Mouse (Mus musculus) kidney, embryonic 14.5 days (tissue): Measurements from ENCODE around the gene Ankfy1. TPM values are rescaled to one million over a fixed set of nuclear protein-coding genes. Genes with fewer than 3 reads are reported as not detected.

Source experiments
- ATAC-seq: fragments of 200-750 bp; cut with Nextera tagmentation; 2 replicates; pipeline ENCODE4 v1.8.0; 2017; ENCODE audit warnings: moderate number of reproducible peaks, mild to moderate bottlenecking, moderate TSS enrichment, moderate library complexity; ENCODE audit not compliant: low FRiP score, low TSS enrichment
- H3K27ac ChIP-seq: fragments of 300-500 bp; sonication (generic); 2 replicates; pipeline ENCODE4 v1.5.1; 2014; ENCODE audit warnings: low read depth, mild to moderate bottlenecking, low read length, moderate library complexity, mixed read lengths
- H3K27me3 ChIP-seq: fragments of 300-500 bp; sonication (generic); 2 replicates; pipeline ENCODE4 v1.6.1; 2014; ENCODE audit warnings: mild to moderate bottlenecking, low read length; ENCODE audit not compliant: control insufficient read depth, insufficient read depth
- H3K36me3 ChIP-seq: fragments of 300-500 bp; sonication (generic); 2 replicates; pipeline ENCODE4 v1.6.1; 2014; ENCODE audit warnings: low read length, mixed read lengths; ENCODE audit not compliant: control insufficient read depth, insufficient read depth
- H3K4me1 ChIP-seq: fragments of 300-500 bp; sonication (generic); 2 replicates; pipeline ENCODE4 v1.6.1; 2014; ENCODE audit warnings: low read length, mixed read lengths; ENCODE audit not compliant: control insufficient read depth, insufficient read depth
- H3K4me2 ChIP-seq: fragments of 300-500 bp; sonication (generic); replicated peaks from 2 replicates; pipeline ENCODE4 v1.6.1; 2014; ENCODE audit warnings: low read depth, mild to moderate bottlenecking, low read length
- H3K4me3 ChIP-seq: fragments of 300-500 bp; sonication (generic); 2 replicates; pipeline ENCODE4 v1.5.1; 2014; ENCODE audit warnings: mild to moderate bottlenecking, low read length
- H3K9ac ChIP-seq: fragments of 300-500 bp; sonication (generic); 2 replicates; pipeline ENCODE4 v1.6.1; 2014; ENCODE audit warnings: low read depth, mild to moderate bottlenecking, low read length, moderate library complexity
- H3K9me3 ChIP-seq: fragments of 300-500 bp; sonication (generic); 2 replicates; pipeline ENCODE4 v1.6.1; 2016; ENCODE audit warnings: low read length; ENCODE audit not compliant: control insufficient read depth
- WGBS: fragments of 180-500 bp; shearing (Covaris S2); extraction: QIAGEN DNeasy Blood & Tissue Kit; methylation state at CpG from one replicate; pipeline ENCODE4 v1.1.7; 2014; 5-methylcytosine and 5-hydroxymethylcytosine counted together
- polyA plus RNA-seq: library from polyadenylated mRNA; unstranded; fragments of >200 nt; fragmentation: Nextera tagmentation; extraction: Ambion mirVana; gene quantifications from 2 replicates; pipeline ENCODE4 v1.2.1, GENCODE M21; 2014

Ankfy1 gene
- polyA plus RNA-seq, 1 experiment from 2014 or later = 35.3 TPM

GRCm38 (mm10) chr11:72792033-72792432 lies 102.2 kb downstream of the Ankfy1 start:
- Histone ChIP-seq H3K4me1 (no peaks in the 10 kb centered on the region; the same call in 1 of the 2 replicates), H3K4me2 (no peak overlapping the region), H3K36me3 (no peaks in the 10 kb centered on the region), H3K9me3 (no peaks in the 10 kb centered on the region), H3K4me3 (no peak overlapping the region), H3K27ac (no peak overlapping the region), H3K27me3 (no peaks in the 10 kb centered on the region), H3K9ac (no peak overlapping the region)
- no peak for ATAC-seq

- WGBS = 18% methylated on average over 14 of the region's 14 CpGs
- no peaks in the 10 kb centered on the region; the same call in 1 of the 2 replicates for H3K4me1 ChIP-seq
- H3K4me3 ChIP-seq = peak overlapping the region; percentile 97
- peak overlapping the region; percentile 89 for H3K4me2 ChIP-seq
- no peaks in the 10 kb centered on the region for H3K9me3 ChIP-seq
- peak overlapping the region; percentile 73 for H3K27ac ChIP-seq
- H3K36me3 ChIP-seq = no peaks in the 10 kb centered on the region
- H3K27me3 ChIP-seq = no peaks in the 10 kb centered on the region
- peak overlapping the region; percentile 93 for H3K9ac ChIP-seq
- ATAC-seq = peak; percentile 41; the same call in 1 of the 2 replicates
Observed at GRCm38 (mm10) chr11:72795149-72795454, 105.3 kb downstream of the Ankfy1 start.

GRCm38 (mm10) chr11:72795455-72796295 lies 105.9 kb downstream of the Ankfy1 start, which contains the start of the genes Cyb5d2 and Zzef1:
TSS of gene Cyb5d2 (minus strand) at chr11:72796142.
TSS of gene Zzef1 (plus strand) at chr11:72796226.
- WGBS = under 1% methylated on average over 68 of the region's 69 CpGs
- H3K4me2 ChIP-seq = peak within 1 kb of the TSS; percentile 89

DNA sequence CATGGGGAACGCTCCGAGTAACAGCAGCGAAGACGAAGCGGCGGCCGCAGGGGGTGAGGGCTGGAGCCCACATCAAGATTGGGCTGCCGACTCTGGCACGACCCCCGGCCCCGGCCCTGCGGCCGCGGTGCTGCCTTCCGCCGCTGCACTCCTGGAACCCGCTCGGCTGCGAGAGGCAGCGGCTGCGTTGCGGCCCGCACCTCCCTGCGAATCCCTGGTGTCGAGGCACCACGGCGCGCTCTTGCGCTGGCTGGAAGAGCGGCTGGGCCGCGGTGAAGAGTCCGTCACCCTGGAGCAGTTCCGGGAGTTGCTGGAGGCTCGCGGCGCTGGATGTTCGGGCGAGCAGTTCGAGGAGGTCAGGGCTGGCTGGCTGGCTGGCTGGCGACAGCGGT lies 106.5 kb downstream of the Ankfy1 start:
- ATAC-seq = no peak
- Histone ChIP-seq H3K4me1 (no peaks in the 10 kb centered on the region; the same call in 1 of the 2 replicates), H3K9ac (peak overlapping the region; percentile 93), H3K27ac (0 out of 2 replicates have a peak overlapping the region, but pooled peaks have one; percentile 24), H3K36me3 (no peaks in the 10 kb centered on the region), H3K4me3 (peak overlapping the region; percentile 97), H3K9me3 (no peaks in the 10 kb centered on the region), H3K4me2 (peak overlapping the region; percentile 86), H3K27me3 (no peaks in the 10 kb centered on the region)
- under 1% methylated on average over 32 of the region's 42 CpGs for WGBS

More at GRCm38 (mm10) chr11:72795455-72796295, 105.9 kb downstream of the Ankfy1 start, which contains the start of the genes Cyb5d2 and Zzef1:
- no peaks in the 10 kb centered on the region; the same call in 1 of the 2 replicates for H3K4me1 ChIP-seq
- H3K27me3 ChIP-seq = no peaks in the 10 kb centered on the region
- peak within 1 kb of the TSS; percentile 93 for H3K9ac ChIP-seq
- H3K36me3 ChIP-seq = no peaks in the 10 kb centered on the region
- H3K9me3 ChIP-seq = no peaks in the 10 kb centered on the region
- H3K27ac ChIP-seq = peak within 1 kb of the TSS; percentile 73
- H3K4me3 ChIP-seq = peak within 1 kb of the TSS; percentile 97
- ATAC-seq = peak; percentile 95

GRCm38 (mm10) chr11:72796773-72797338 lies 107.0 kb downstream of the Ankfy1 start:
- Histone ChIP-seq H3K4me3 (peak overlapping the region; percentile 97), H3K9ac (peak overlapping the region; percentile 93), H3K27ac (0 out of 2 replicates have a peak overlapping the region, but pooled peaks have one; percentile 24), H3K9me3 (no peaks in the 10 kb centered on the region), H3K4me1 (no peaks in the 10 kb centered on the region; the same call in 1 of the 2 replicates), H3K27me3 (no peaks in the 10 kb centered on the region), H3K36me3 (no peaks in the 10 kb centered on the region), H3K4me2 (peak overlapping the region; percentile 86)
- 15% methylated on average over 10 of the region's 10 CpGs for WGBS
- no peak for ATAC-seq

GRCm38 (mm10) chr11:72798112-72798511 lies 108.3 kb downstream of the Ankfy1 start:
- no peak overlapping the region for H3K27ac ChIP-seq
- H3K36me3 ChIP-seq = no peaks in the 10 kb centered on the region
- H3K4me3 ChIP-seq = no peak overlapping the region
- H3K9ac ChIP-seq = no peak overlapping the region
- no peaks in the 10 kb centered on the region; the same call in 1 of the 2 replicates for H3K4me1 ChIP-seq
- no peak overlapping the region for H3K4me2 ChIP-seq
- H3K9me3 ChIP-seq = no peaks in the 10 kb centered on the region
- no peaks in the 10 kb centered on the region for H3K27me3 ChIP-seq
- ATAC-seq = no peak

GRCm38 (mm10) chr11:72801182-72801581 lies 111.4 kb downstream of the Ankfy1 start:
- H3K9me3 ChIP-seq = no peaks in the 10 kb centered on the region
- H3K27ac ChIP-seq = no peak overlapping the region
- H3K9ac ChIP-seq = no peak overlapping the region
- no peaks in the 10 kb centered on the region for H3K27me3 ChIP-seq
- no peak overlapping the region for H3K4me3 ChIP-seq
- H3K4me1 ChIP-seq = no peaks in the 10 kb centered on the region
- ATAC-seq = no peak
- H3K36me3 ChIP-seq = no peaks in the 10 kb centered on the region
- H3K4me2 ChIP-seq = no peak overlapping the region

DNA sequence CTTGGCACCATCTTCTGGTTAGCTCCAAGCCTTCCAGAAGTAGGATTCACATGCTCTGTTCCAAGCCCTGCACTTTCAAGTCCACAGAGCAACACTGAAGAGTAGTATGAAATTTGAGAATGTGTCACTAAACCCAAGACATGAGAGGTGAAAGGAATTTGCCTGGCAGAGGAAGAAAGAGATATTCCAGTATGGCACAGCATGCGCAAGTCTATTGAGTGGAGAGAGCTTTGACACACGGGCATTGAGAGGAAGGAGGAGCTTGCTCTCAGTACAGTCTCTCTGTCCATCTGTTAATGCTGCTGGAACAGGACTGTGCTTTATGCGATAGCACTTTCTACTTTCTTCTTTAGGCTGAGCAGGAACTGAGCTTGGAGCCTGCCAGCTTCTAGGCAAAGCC lies 113.2 kb downstream of the Ankfy1 start:
- Histone ChIP-seq H3K4me2 (no peak overlapping the region), H3K27me3 (no peaks in the 10 kb centered on the region), H3K9ac (no peak overlapping the region), H3K36me3 (no peaks in the 10 kb centered on the region), H3K27ac (no peak overlapping the region), H3K4me1 (no peaks in the 10 kb centered on the region), H3K4me3 (no peak overlapping the region), H3K9me3 (no peaks in the 10 kb centered on the region)
- no peak for ATAC-seq
- 92% methylated on average over 3 of the region's 3 CpGs for WGBS

- Histone ChIP-seq H3K27me3 (no peaks in the 10 kb centered on the region), H3K9ac (no peak overlapping the region), H3K27ac (no peak overlapping the region), H3K36me3 (no peaks in the 10 kb centered on the region), H3K4me1 (no peaks in the 10 kb centered on the region), H3K4me3 (no peak overlapping the region), H3K4me2 (no peak overlapping the region), H3K9me3 (no peaks in the 10 kb centered on the region)
- ATAC-seq = no peak
Observed at GRCm38 (mm10) chr11:72804586-72804985, 114.8 kb downstream of the Ankfy1 start.
